Mouse (Mus musculus) cortical plate, adult 2 months (tissue): Measurements from ENCODE around the gene Popdc3.

Source experiments
- CTCF ChIP-seq: fragments of 200-500 bp; IDR thresholded peaks from 2 replicates; pipeline ENCODE4 v1.5.1; 2011; ENCODE audit warnings: mild to moderate bottlenecking, control low read depth, low read length; ENCODE audit not compliant: insufficient read depth; ENCODE audit errors: extremely low read depth
- POLR2A ChIP-seq: fragments of 200-500 bp; IDR thresholded peaks from 2 replicates; pipeline ENCODE4 v1.6.1; 2011; ENCODE audit warnings: mild to moderate bottlenecking, low read length, control low read depth; ENCODE audit not compliant: insufficient read depth; ENCODE audit errors: extremely low read depth

- TF ChIP-seq CTCF (no peak), POLR2A (no peak)
Observed at GRCm38 (mm10) chr10:45345217-45345616, 167.3 kb downstream of the Popdc3 start.
